Mouse (Mus musculus) frontal cortex, postnatal 36 days (tissue): ENCODE data around the gene Lyg2.
A peak's percentile ranks its signal among the peaks of the same experiment; 100 is the strongest.

Experiments used
- DNase-seq, 2 experiments: peaks; one replicate each; pipeline ENCODE4 v3.0.0; 2022; ENCODE audit warnings: low spot score in 2 of 2

Lyg2 gene

GRCm38 (mm10) chr1:37916393-37916792 is at the start of gene Lyg2:
Gene Lyg2, minus strand, starts transcription at chr1:37916493.
- DNase-seq = no peak

- DNase-seq = no peak
Observed at GRCm38 (mm10) chr1:37965571-37965970, 49.3 kb upstream of the Lyg2 start.

GRCm38 (mm10) chr1:37959486-37959885 is 43.2 kb upstream of the Lyg2 start:
- DNase-seq = peak; percentile 9 to 42

- DNase-seq = no peak
Observed at GRCm38 (mm10) chr1:37958516-37958915, 42.2 kb upstream of the Lyg2 start.

- no peak for DNase-seq
Observed at GRCm38 (mm10) chr1:37957659-37958058, 41.4 kb upstream of the Lyg2 start, which contains the start of gene Lyg1. Gene Lyg1, minus strand, starts transcription at chr1:37957759.

- peak in 1 of 2 experiments; percentile 25 for DNase-seq
Observed at GRCm38 (mm10) chr1:37956690-37957431, 40.6 kb upstream of the Lyg2 start.

- no peak for DNase-seq
Observed at GRCm38 (mm10) chr1:37955251-37955650, 39.0 kb upstream of the Lyg2 start.

GRCm38 (mm10) chr1:37954786-37955185 is 38.5 kb upstream of the Lyg2 start:
- DNase-seq = no peak

- no peak for DNase-seq
Observed at GRCm38 (mm10) chr1:37948906-37949305, 32.6 kb upstream of the Lyg2 start.

- peak in 1 of 2 experiments; percentile 6 for DNase-seq
Observed at GRCm38 (mm10) chr1:37931806-37932205, 15.5 kb upstream of the Lyg2 start.

GRCm38 (mm10) chr1:37925971-37926370 is 9.7 kb upstream of the Lyg2 start:
- DNase-seq = no peak

- DNase-seq = peak in 1 of 2 experiments; percentile 14
Observed at GRCm38 (mm10) chr1:37922536-37922935, 6.2 kb upstream of the Lyg2 start.

- DNase-seq = no peak
Observed at GRCm38 (mm10) chr1:37918096-37918495, 1.8 kb upstream of the Lyg2 start.

GRCm38 (mm10) chr1:37917666-37918065 is 1.4 kb upstream of the Lyg2 start:
- no peak for DNase-seq

GRCm38 (mm10) chr1:37912751-37913150 is 3.5 kb downstream of the Lyg2 start:
- DNase-seq = no peak

GRCm38 (mm10) chr1:37903178-37903577 is 13.1 kb downstream of the Lyg2 start:
- peak in 1 of 2 experiments; percentile 28 for DNase-seq

- DNase-seq = no peak
Observed at GRCm38 (mm10) chr1:37900288-37900687, 16.0 kb downstream of the Lyg2 start.

- DNase-seq = no peak
Observed at GRCm38 (mm10) chr1:37899816-37900215, 16.5 kb downstream of the Lyg2 start.

GRCm38 (mm10) chr1:37894606-37895005 is 21.7 kb downstream of the Lyg2 start:
- no peak for DNase-seq

GRCm38 (mm10) chr1:37891400-37891799 is 24.9 kb downstream of the Lyg2 start:
- DNase-seq = no peak

GRCm38 (mm10) chr1:37890025-37890652 is 26.2 kb downstream of the Lyg2 start, which contains the start of the genes Mitd1 and Mrpl30:
Gene Mitd1, minus strand, starts transcription at chr1:37890411.
Gene Mrpl30, plus strand, starts transcription at chr1:37890477.
- peak; percentile 92 to 93 for DNase-seq

- DNase-seq = no peak
Observed at GRCm38 (mm10) chr1:37889206-37889605, 27.1 kb downstream of the Lyg2 start.

GRCm38 (mm10) chr1:37884451-37884850 is 31.8 kb downstream of the Lyg2 start:
- no peak for DNase-seq
